Mouse (Mus musculus) activated CD4-positive, CD25-positive, alpha-beta regulatory T cell, adult 4 months (primary cell): Measurements from ENCODE around the gene Ccnd1. TPM values are rescaled to one million over a fixed set of nuclear protein-coding genes. Genes with fewer than 3 reads are reported as not detected.

Experiments
- ATAC-seq: one replicate; pipeline ENCODE4 v1.8.0; 2017
- polyA plus RNA-seq, 2 experiments: library from polyadenylated mRNA; unstranded; fragments of 100-300 nt; shearing (Covaris generic); gene quantifications; one replicate each; pipeline ENCODE4 v1.2.1; 2017

Ccnd1 gene
- polyA plus RNA-seq, 2 experiments from 2014 or later: 1.1 to 1.2 TPM

- ATAC-seq: no peak
Observed at GRCm38 (mm10) chr7:144938661-144939343, 923 bp downstream of the Ccnd1 start.

- ATAC-seq: no peak
Observed at GRCm38 (mm10) chr7:144937899-144938517, 1.7 kb downstream of the Ccnd1 start.

GRCm38 (mm10) chr7:144937490-144937889 is 2.2 kb downstream of the Ccnd1 start:
- ATAC-seq: peak; percentile 78

- ATAC-seq: no peak
Observed at GRCm38 (mm10) chr7:144936311-144936880, 3.3 kb downstream of the Ccnd1 start.

GRCm38 (mm10) chr7:144935563-144935962 is 4.2 kb downstream of the Ccnd1 start:
- no peak for ATAC-seq

- ATAC-seq: no peak
Observed at GRCm38 (mm10) chr7:144934901-144935300, 4.8 kb downstream of the Ccnd1 start.

GRCm38 (mm10) chr7:144933796-144934195 is 5.9 kb downstream of the Ccnd1 start:
- ATAC-seq: no peak

GRCm38 (mm10) chr7:144933336-144933735 is 6.4 kb downstream of the Ccnd1 start:
- ATAC-seq: no peak

GRCm38 (mm10) chr7:144932389-144932937 is 7.3 kb downstream of the Ccnd1 start:
- ATAC-seq: no peak

- peak; percentile 52 for ATAC-seq
Observed at GRCm38 (mm10) chr7:144931778-144932177, 7.9 kb downstream of the Ccnd1 start.

GRCm38 (mm10) chr7:144929931-144930330 is 9.8 kb downstream of the Ccnd1 start:
- ATAC-seq: no peak

GRCm38 (mm10) chr7:144929506-144929905 is 10.2 kb downstream of the Ccnd1 start:
- ATAC-seq: no peak

GRCm38 (mm10) chr7:144928889-144929210 is 10.9 kb downstream of the Ccnd1 start:
- ATAC-seq: no peak

GRCm38 (mm10) chr7:144928009-144928888 is 11.5 kb downstream of the Ccnd1 start:
- ATAC-seq: no peak

GRCm38 (mm10) chr7:144927591-144927990 is 12.1 kb downstream of the Ccnd1 start:
- no peak for ATAC-seq

- no peak for ATAC-seq
Observed at GRCm38 (mm10) chr7:144918823-144919222, 20.9 kb downstream of the Ccnd1 start.

- ATAC-seq: peak; percentile 88
Observed at GRCm38 (mm10) chr7:144914948-144915750, 24.6 kb downstream of the Ccnd1 start, which contains the start of gene LTO1. Gene LTO1, plus strand, starts transcription at chr7:144915100.

GRCm38 (mm10) chr7:144914296-144914947 is 25.3 kb downstream of the Ccnd1 start:
- peak; percentile 95 for ATAC-seq

GRCm38 (mm10) chr7:144912897-144913296 is 26.8 kb downstream of the Ccnd1 start:
- no peak for ATAC-seq

GRCm38 (mm10) chr7:144911121-144911520 is 28.6 kb downstream of the Ccnd1 start:
- no peak for ATAC-seq

- ATAC-seq: no peak
Observed at GRCm38 (mm10) chr7:144908705-144909104, 31.0 kb downstream of the Ccnd1 start.
